Mouse (Mus musculus): ENCODE measurements around the gene Tex29. TPM values are rescaled to one million over a fixed set of nuclear protein-coding genes. Genes with fewer than 3 reads are reported as not detected.
"Not testable (repeated sequence)": the region's sequence is repeated elsewhere in the genome, so short reads cannot be mapped to it uniquely, and the experiment has no call there.

The Tex29 gene
- polyA plus RNA-seq, 1 experiment from 2014 or later, result 0.48 TPM

GRCm38 (mm10) chr8:11831939-11832338 is 8.3 kb upstream of the Tex29 start:
- peaks cover 25% of the 10 kb centered on the region for H3K4me1 ChIP-seq
- H3K4me3 ChIP-seq, result no peak overlapping the region
- ATAC-seq (ENCODE audit: extremely low read depth, insufficient number of reproducible peaks, low FRiP score, low TSS enrichment), result no peak
- H3K27ac ChIP-seq (replicated peaks), result no peak overlapping the region
- no peaks in the 10 kb centered on the region for H3K9me3 ChIP-seq
- 77% methylated on average over 5 of the region's 5 CpGs for WGBS
- H3K36me3 ChIP-seq, result peaks cover 87% of the 10 kb centered on the region
- no peaks in the 10 kb centered on the region for H3K27me3 ChIP-seq (replicated peaks)
- H3K9ac ChIP-seq, result no peak overlapping the region
- H3K4me2 ChIP-seq, result no peak overlapping the region

GRCm38 (mm10) chr8:11833157-11833556 is 7.1 kb upstream of the Tex29 start:
- H3K4me2 ChIP-seq, result no peak overlapping the region

DNA sequence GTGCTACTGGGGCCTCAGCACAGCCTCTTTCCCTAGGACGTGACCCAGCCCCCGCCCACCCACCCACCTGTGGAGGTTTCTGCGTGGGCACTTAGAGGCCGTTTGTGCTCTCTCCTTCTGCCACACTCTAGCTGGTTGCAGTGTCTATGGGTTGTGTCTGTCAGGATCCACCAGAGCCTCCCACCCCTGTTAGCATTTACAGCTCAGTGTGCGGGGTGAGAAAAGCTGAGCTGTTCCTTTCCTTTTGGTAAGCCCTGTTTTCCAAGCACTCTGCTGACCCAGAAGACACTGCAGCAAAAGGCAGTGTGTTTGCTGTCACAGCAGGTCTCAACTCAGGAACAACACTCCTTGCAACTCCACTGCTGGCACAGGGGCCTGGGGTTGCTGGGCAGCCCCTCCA is 6.1 kb upstream of the Tex29 start:
- ATAC-seq (ENCODE audit: extremely low read depth, insufficient number of reproducible peaks, low FRiP score, low TSS enrichment), result no peak
- peaks cover 64% of the 10 kb centered on the region for H3K36me3 ChIP-seq
- H3K4me1 ChIP-seq, result peaks cover 25% of the 10 kb centered on the region
- H3K27me3 ChIP-seq (replicated peaks), result no peaks in the 10 kb centered on the region
- H3K4me2 ChIP-seq, result no peak overlapping the region
- no peaks in the 10 kb centered on the region for H3K9me3 ChIP-seq
- H3K9ac ChIP-seq, result no peak overlapping the region
- WGBS, result 81% methylated on average over 5 of the region's 5 CpGs
- no peak overlapping the region for H3K27ac ChIP-seq (replicated peaks)
- H3K4me3 ChIP-seq, result no peak overlapping the region

More at GRCm38 (mm10) chr8:11833157-11833556, 7.1 kb upstream of the Tex29 start:
- Histone ChIP-seq H3K4me3 (no peak overlapping the region), H3K27ac (replicated peaks) (no peak overlapping the region), H3K27me3 (replicated peaks) (no peaks in the 10 kb centered on the region), H3K36me3 (peaks cover 75% of the 10 kb centered on the region), H3K9me3 (no peaks in the 10 kb centered on the region), H3K9ac (no peak overlapping the region), H3K4me1 (peaks cover 25% of the 10 kb centered on the region)
- no peak for ATAC-seq (ENCODE audit: extremely low read depth, insufficient number of reproducible peaks, low FRiP score, low TSS enrichment)
- 83% methylated on average over 4 of the region's 4 CpGs for WGBS

GRCm38 (mm10) chr8:11834691-11835090 is 5.6 kb upstream of the Tex29 start:
- Histone ChIP-seq H3K9me3 (no peaks in the 10 kb centered on the region), H3K9ac (no peak overlapping the region), H3K36me3 (peaks cover 59% of the 10 kb centered on the region), H3K27ac (replicated peaks) (no peak overlapping the region), H3K4me3 (no peak overlapping the region), H3K4me2 (no peak overlapping the region), H3K27me3 (replicated peaks) (no peaks in the 10 kb centered on the region), H3K4me1 (peaks cover 30% of the 10 kb centered on the region)
- no peak for ATAC-seq (ENCODE audit: extremely low read depth, insufficient number of reproducible peaks, low FRiP score, low TSS enrichment)
- WGBS, result 87% methylated on average over 16 of the region's 16 CpGs

GRCm38 (mm10) chr8:11841571-11841970 is 1.3 kb downstream of the Tex29 start:
- Histone ChIP-seq H3K9me3 (no peaks in the 10 kb centered on the region), H3K36me3 (no peaks in the 10 kb centered on the region), H3K27me3 (replicated peaks) (no peaks in the 10 kb centered on the region), H3K4me3 (no peak overlapping the region), H3K4me1 (peaks cover 37% of the 10 kb centered on the region), H3K4me2 (peak overlapping the region; percentile 41), H3K27ac (replicated peaks) (peak overlapping the region; percentile 67), H3K9ac (peak overlapping the region; percentile 67)
- ATAC-seq (ENCODE audit: extremely low read depth, insufficient number of reproducible peaks, low FRiP score, low TSS enrichment), result no peak
- WGBS, result 14% methylated on average over 8 of the region's 8 CpGs

GRCm38 (mm10) chr8:11842757-11843156 is 2.5 kb downstream of the Tex29 start:
- no peak overlapping the region for H3K4me2 ChIP-seq
- H3K4me1 ChIP-seq, result peaks cover 37% of the 10 kb centered on the region
- WGBS, result 59% methylated on average over 8 of the region's 8 CpGs
- H3K4me3 ChIP-seq, result no peak overlapping the region
- H3K9ac ChIP-seq, result no peak overlapping the region
- no peak overlapping the region for H3K27ac ChIP-seq (replicated peaks)
- no peak for ATAC-seq (ENCODE audit: extremely low read depth, insufficient number of reproducible peaks, low FRiP score, low TSS enrichment)
- no peaks in the 10 kb centered on the region for H3K27me3 ChIP-seq (replicated peaks)
- H3K36me3 ChIP-seq, result no peaks in the 10 kb centered on the region
- H3K9me3 ChIP-seq, result no peaks in the 10 kb centered on the region

DNA sequence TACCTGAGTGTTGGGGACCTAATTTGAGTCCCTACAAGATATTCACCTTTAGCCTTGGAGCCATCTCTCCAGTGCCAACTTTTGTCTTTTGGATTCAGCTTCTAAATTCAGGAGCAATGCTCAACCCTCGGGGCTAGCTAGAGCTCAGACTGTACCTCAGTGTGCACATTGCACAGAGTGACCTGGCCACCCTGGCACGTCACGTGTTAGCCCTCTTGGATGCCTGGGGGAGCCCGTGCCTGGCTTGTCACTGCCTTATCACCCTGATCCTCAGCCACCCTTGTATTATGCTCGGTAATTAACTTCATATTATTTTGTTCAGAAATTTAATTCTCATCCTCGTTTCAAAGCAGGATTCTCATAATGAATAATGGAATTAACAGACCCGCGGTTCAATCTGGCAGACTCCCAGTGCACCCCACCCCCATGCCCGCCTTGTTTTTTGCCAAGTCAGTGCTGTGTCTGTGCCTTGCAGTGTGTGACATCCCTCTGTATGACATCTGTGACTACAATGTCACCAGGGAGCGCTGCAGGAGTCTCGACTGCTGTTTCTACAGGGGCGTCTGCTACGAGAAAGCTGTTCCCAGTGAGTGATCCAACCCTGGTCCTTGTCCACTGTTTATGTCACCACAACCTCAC is 3.5 kb downstream of the Tex29 start:
- no peaks in the 10 kb centered on the region for H3K27me3 ChIP-seq (replicated peaks)
- H3K27ac ChIP-seq (replicated peaks), result no peak overlapping the region
- 73% methylated on average over 13 of the region's 13 CpGs for WGBS

DNA sequence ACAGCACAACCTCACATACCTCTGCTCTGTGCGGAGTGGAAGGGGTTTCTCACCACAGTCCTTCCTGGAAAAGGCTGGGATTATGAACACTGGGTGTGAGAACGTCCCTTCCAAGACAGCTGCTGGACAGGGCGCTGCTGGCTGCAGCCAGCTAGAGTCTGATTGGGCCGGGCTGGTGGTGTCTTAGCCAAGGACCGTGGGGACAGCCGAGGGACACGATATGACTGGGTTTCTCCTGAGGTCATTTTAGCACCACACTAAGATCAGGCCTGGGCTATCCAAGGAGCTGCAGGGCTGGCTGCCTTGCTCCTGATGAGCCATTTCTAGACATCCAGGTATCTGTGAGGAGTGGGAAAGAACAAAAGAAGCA is 4.0 kb downstream of the Tex29 start:
- Histone ChIP-seq H3K27ac (replicated peaks) (no peak overlapping the region), H3K9me3 (no peaks in the 10 kb centered on the region), H3K36me3 (no peaks in the 10 kb centered on the region), H3K27me3 (replicated peaks) (no peaks in the 10 kb centered on the region), H3K4me2 (no peak overlapping the region), H3K4me1 (peaks cover 35% of the 10 kb centered on the region), H3K4me3 (no peak overlapping the region), H3K9ac (no peak overlapping the region)
- WGBS, result 73% methylated on average over 7 of the region's 7 CpGs
- no peak for ATAC-seq (ENCODE audit: extremely low read depth, insufficient number of reproducible peaks, low FRiP score, low TSS enrichment)

More for the DNA sequence above, 3.5 kb downstream of the Tex29 start:
- Histone ChIP-seq H3K4me3 (no peak overlapping the region), H3K4me1 (peaks cover 37% of the 10 kb centered on the region), H3K4me2 (no peak overlapping the region), H3K9me3 (no peaks in the 10 kb centered on the region), H3K36me3 (no peaks in the 10 kb centered on the region), H3K9ac (no peak overlapping the region)
- no peak for ATAC-seq (ENCODE audit: extremely low read depth, insufficient number of reproducible peaks, low FRiP score, low TSS enrichment)

DNA sequence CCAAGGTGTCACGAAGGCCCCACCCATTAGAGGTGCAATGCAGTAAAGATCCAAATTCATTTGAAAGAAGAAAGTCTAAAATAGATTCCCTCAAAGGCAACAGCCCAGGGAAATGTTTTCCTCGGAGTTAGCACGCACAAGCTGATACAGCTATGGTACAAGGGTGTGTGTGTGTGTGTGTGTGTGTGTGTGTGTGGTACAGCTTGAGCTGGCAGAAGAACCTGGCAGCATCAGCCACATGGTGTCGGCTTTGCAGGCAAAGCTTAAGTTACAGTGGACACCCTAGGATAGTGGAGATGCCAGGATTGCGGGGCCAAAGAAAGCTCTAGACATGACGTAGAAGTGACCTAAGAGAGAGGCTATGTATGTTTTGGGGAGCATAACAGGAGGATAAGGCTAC is 6.5 kb downstream of the Tex29 start:
- Histone ChIP-seq H3K9me3 (no peaks in the 10 kb centered on the region), H3K36me3 (no peaks in the 10 kb centered on the region), H3K4me2 (no peak overlapping the region), H3K27ac (replicated peaks) (no peak overlapping the region), H3K9ac (no peak overlapping the region), H3K4me1 (peaks cover 10% of the 10 kb centered on the region), H3K4me3 (no peak overlapping the region), H3K27me3 (replicated peaks) (no peaks in the 10 kb centered on the region)
- whole genome bisulfite sequencing, result 86% methylated on average over 6 of the region's 6 CpGs
- ATAC-seq (ENCODE audit: extremely low read depth, insufficient number of reproducible peaks, low FRiP score, low TSS enrichment), result no peak

- Histone ChIP-seq H3K4me3 (no peak overlapping the region), H3K9me3 (peaks cover 10% of the 10 kb centered on the region), H3K27ac (replicated peaks) (no peak overlapping the region), H3K27me3 (replicated peaks) (no peaks in the 10 kb centered on the region; the same call in 1 of the 2 replicates), H3K4me1 (no peaks in the 10 kb centered on the region), H3K36me3 (no peaks in the 10 kb centered on the region), H3K4me2 (no peak overlapping the region), H3K9ac (no peak overlapping the region)
- no peak for ATAC-seq (ENCODE audit: extremely low read depth, insufficient number of reproducible peaks, low FRiP score, low TSS enrichment)
Observed at GRCm38 (mm10) chr8:11867832-11868231, 27.6 kb downstream of the Tex29 start.

DNA sequence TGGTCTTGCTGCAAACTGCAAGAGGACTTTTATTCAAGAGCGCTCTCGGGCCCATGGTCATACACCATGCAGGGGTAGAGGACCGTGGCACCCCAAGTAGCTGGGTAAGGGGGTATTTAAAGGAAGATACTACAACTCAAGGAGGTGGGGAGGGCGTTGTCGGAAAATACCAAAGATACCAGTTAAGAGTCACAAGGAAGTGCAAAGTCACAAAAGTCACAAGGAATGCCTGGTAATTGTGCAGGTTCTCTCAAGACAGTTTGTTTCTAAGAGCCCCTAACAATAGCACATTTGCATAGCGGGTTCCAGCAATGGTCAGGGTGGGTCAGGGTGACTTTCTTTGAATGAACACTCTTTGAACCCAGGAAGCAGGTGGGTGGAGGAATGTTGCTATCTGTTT is 34.0 kb downstream of the Tex29 start:
- not testable (repeated sequence) for ATAC-seq (ENCODE audit: extremely low read depth, insufficient number of reproducible peaks, low FRiP score, low TSS enrichment); H3K4me1 ChIP-seq; H3K9ac ChIP-seq; H3K27ac ChIP-seq (replicated peaks); H3K4me3 ChIP-seq; H3K4me2 ChIP-seq; H3K9me3 ChIP-seq; H3K27me3 ChIP-seq (replicated peaks); H3K36me3 ChIP-seq
- 89% methylated on average over 6 of the region's 6 CpGs for WGBS

GRCm38 (mm10) chr8:11884646-11885045 is 44.4 kb downstream of the Tex29 start:
- H3K27me3 ChIP-seq (replicated peaks), result no peaks in the 10 kb centered on the region; the same call in 1 of the 2 replicates
- WGBS, result 83% methylated on average over 3 of the region's 3 CpGs
- no peak overlapping the region for H3K4me3 ChIP-seq
- ATAC-seq (ENCODE audit: extremely low read depth, insufficient number of reproducible peaks, low FRiP score, low TSS enrichment), result no peak
- peaks cover 5% of the 10 kb centered on the region; the same call in 1 of the 2 replicates for H3K9me3 ChIP-seq
- H3K4me2 ChIP-seq, result no peak overlapping the region
- H3K27ac ChIP-seq (replicated peaks), result no peak overlapping the region
- H3K36me3 ChIP-seq, result no peaks in the 10 kb centered on the region
- H3K9ac ChIP-seq, result no peak overlapping the region
- H3K4me1 ChIP-seq, result no peaks in the 10 kb centered on the region; the same call in 1 of the 2 replicates

Measured in heart, embryonic 13.5 days (tissue).